Mouse (Mus musculus) small intestine, adult 2 months (tissue): ENCODE measurements around the gene Copz1.

Source experiments
- CTCF ChIP-seq: fragments of 200-500 bp; IDR thresholded peaks from 2 replicates; pipeline ENCODE4 v1.5.1; 2012; ENCODE audit warnings: low read depth, mild to moderate bottlenecking, control low read depth, inconsistent platforms, low read length, moderate library complexity, mixed read lengths; ENCODE audit not compliant: insufficient replicate concordance, insufficient read length; ENCODE audit errors: extremely low read depth
- POLR2A ChIP-seq: fragments of 200-500 bp; IDR thresholded peaks from 2 replicates; pipeline ENCODE4 v1.6.1; 2012; ENCODE audit warnings: low read depth, mild to moderate bottlenecking, control low read depth, inconsistent platforms, low read length, moderate library complexity

- TF ChIP-seq CTCF (no peak), POLR2A (no peak)
Observed at GRCm38 (mm10) chr15:103257790-103258728, 14.5 kb upstream of the Copz1 start, which contains the start of gene Nfe2.
